Mouse (Mus musculus) neural tube, embryonic 12.5 days (tissue): ENCODE measurements around the gene Olfr156. TPM values are rescaled to one million over a fixed set of nuclear protein-coding genes. Genes with fewer than 3 reads are reported as not detected.
"Not testable (repeated sequence)": the region's sequence is repeated elsewhere in the genome, so short reads cannot be mapped to it uniquely, and the experiment has no call there.

ENCODE experiments used
- ATAC-seq: fragments of 200-750 bp; cut with Nextera tagmentation; 2 replicates; pipeline ENCODE4 v1.8.0; 2017; ENCODE audit warnings: low read depth, mild to moderate bottlenecking, moderate TSS enrichment, moderate library complexity; ENCODE audit not compliant: low FRiP score
- H3K27ac ChIP-seq: fragments of 300-500 bp; sonication (generic); 2 replicates; pipeline ENCODE4 v1.5.1; 2016
- H3K27me3 ChIP-seq: fragments of 300-500 bp; sonication (generic); replicated peaks from 2 replicates; pipeline ENCODE4 v1.6.1; 2016; ENCODE audit warnings: mild to moderate bottlenecking
- H3K36me3 ChIP-seq: fragments of 300-500 bp; sonication (generic); 2 replicates; pipeline ENCODE4 v1.6.1; 2016; ENCODE audit warnings: mild to moderate bottlenecking
- H3K4me1 ChIP-seq: fragments of 300-500 bp; sonication (generic); 2 replicates; pipeline ENCODE4 v1.6.1; 2016
- H3K4me2 ChIP-seq: fragments of 300-500 bp; sonication (generic); replicated peaks from 2 replicates; pipeline ENCODE4 v1.6.1; 2016; ENCODE audit warnings: mild to moderate bottlenecking
- H3K4me3 ChIP-seq: fragments of 300-500 bp; sonication (generic); 2 replicates; pipeline ENCODE4 v1.5.1; 2016
- H3K9ac ChIP-seq: fragments of 300-500 bp; sonication (generic); 2 replicates; pipeline ENCODE4 v1.6.1; 2016; ENCODE audit warnings: mild to moderate bottlenecking
- H3K9me3 ChIP-seq: fragments of 300-500 bp; sonication (generic); 2 replicates; pipeline ENCODE4 v1.6.1; 2016; ENCODE audit warnings: mild to moderate bottlenecking
- WGBS: fragments of 180-500 bp; shearing (Covaris S2); methylation state at CpG from one replicate; pipeline ENCODE4 v1.1.7; 2016; 5-methylcytosine and 5-hydroxymethylcytosine counted together
- polyA plus RNA-seq: library from polyadenylated mRNA; unstranded; fragments of >200 nt; fragmentation: Nextera tagmentation; extraction: Ambion mirVana; gene quantifications from 2 replicates; pipeline ENCODE4 v1.2.1, GENCODE M21; 2016

Olfr156 gene
- polyA plus RNA-seq, 1 experiment from 2014 or later = not detected

DNA sequence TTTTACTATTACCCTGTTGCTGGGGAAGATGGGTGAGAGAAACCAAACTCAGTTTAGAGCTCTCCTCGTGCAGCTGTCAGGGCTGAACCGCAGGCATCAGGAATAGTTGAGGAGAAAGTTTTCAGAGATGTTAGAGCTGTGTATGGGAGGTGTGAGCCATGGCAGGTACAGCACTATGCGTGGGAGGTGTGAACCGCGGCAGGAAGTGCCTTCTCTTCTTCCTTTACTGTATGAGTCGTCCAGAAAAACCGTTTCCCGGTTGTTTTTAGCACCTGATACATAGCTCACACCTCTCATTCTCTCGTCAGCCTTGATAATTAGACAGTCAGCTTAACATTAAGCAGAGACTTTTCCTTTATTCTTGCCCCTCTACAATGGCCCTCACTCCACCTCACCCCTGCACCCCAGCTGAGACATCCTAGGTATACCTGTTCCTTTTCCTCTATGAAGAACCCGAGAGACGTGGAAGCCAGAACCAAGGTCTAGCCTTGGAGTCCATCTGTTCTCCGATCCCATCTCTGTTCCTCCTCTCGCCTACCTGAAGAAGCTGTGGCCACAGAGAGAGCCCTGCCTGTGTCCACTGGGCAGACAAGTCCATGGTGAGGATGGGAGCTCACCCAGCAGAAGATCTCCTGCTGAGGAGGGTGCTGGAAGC is 672 bp downstream of the Olfr156 start:
- Histone ChIP-seq H3K9me3 (no peaks in the 10 kb centered on the region), H3K27me3 (no peaks in the 10 kb centered on the region; the same call in 1 of the 2 replicates), H3K9ac (no peak overlapping the region), H3K4me3 (no peak overlapping the region), H3K4me1 (no peaks in the 10 kb centered on the region), H3K4me2 (no peak overlapping the region), H3K36me3 (no peaks in the 10 kb centered on the region), H3K27ac (no peak overlapping the region)
- WGBS = 86% methylated on average over 13 of the region's 13 CpGs
- no peak for ATAC-seq

DNA sequence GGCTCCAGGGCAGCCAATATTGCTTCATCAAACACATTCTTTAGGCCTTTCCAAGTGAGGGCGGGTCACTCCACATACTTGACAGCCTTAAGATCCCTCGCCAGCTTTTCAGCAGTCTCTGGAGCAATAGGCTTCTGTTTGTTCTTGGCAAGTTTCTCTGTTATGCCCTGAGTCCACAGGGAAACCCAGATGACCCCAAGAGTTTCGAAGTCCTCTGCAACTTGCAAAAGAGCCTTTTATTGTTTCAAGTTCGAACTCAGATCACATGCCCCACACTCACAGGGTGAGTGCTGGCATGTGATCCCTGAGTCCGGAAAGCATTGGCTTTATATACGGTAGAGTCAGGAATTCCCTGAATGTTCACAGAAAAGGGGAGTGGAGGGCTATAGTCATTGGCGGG is 24.8 kb downstream of the Olfr156 start:
- Histone ChIP-seq H3K4me2 (no peak overlapping the region), H3K9me3 (peaks cover 11% of the 10 kb centered on the region; the same call in 1 of the 2 replicates), H3K27ac (no peak overlapping the region), H3K9ac (no peak overlapping the region), H3K36me3 (no peaks in the 10 kb centered on the region), H3K4me3 (no peak overlapping the region), H3K4me1 (no peaks in the 10 kb centered on the region), H3K27me3 (no peaks in the 10 kb centered on the region)
- WGBS = 58% methylated on average over 7 of the region's 7 CpGs
- ATAC-seq = no peak

DNA sequence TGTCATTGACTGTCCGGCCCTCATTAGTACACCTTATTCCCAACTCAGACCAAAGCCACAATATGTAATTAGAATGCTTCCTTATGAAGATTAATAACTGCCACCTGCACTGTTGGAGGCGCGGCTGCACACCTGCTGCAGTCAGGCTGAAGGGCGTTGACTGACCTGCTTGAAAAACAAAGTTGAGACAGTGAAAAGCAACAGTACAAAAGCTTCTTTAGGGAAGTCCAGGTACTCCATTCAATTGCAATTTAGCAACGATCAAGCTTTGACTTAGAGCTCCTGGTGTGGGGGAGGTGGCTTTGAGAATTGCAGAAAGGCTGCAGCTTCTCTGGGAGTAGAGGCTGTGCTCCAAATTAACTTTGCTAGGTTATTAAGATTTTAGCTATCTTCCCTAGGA is 27.9 kb downstream of the Olfr156 start:
- not testable (repeated sequence) for ATAC-seq, H3K4me1 ChIP-seq, H3K4me3 ChIP-seq, H3K4me2 ChIP-seq, H3K9ac ChIP-seq, H3K27me3 ChIP-seq, H3K9me3 ChIP-seq, H3K36me3 ChIP-seq, H3K27ac ChIP-seq
- 86% methylated on average over 5 of the region's 5 CpGs for WGBS

DNA sequence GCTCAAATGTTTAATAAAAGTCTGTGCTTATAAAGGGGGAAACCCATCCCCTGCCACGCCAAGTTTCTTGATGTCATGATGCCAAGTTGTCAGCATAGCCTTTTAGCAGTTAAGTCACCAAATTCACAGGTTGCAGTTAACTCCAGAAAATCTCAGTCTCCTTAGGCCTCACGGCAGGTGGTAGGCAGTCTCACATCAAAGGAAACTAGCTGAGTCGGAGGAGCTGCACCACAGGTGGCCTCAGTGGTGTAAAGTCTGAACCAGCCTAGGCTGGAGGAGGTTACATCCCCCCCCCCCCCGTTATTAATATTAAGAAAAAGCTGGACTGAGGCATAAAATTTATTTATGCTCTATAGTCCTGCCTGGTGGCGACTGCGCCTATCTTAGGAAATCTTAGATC is 28.4 kb downstream of the Olfr156 start:
- Histone ChIP-seq H3K36me3 (no peaks in the 10 kb centered on the region), H3K4me1 (no peaks in the 10 kb centered on the region), H3K9ac (no peak overlapping the region), H3K27ac (no peak overlapping the region), H3K4me2 (no peak overlapping the region), H3K4me3 (no peak overlapping the region), H3K27me3 (no peaks in the 10 kb centered on the region), H3K9me3 (0 out of 2 replicates have a peak, but pooled peaks cover 7% of the 10 kb centered on the region)
- 81% methylated on average over 6 of the region's 6 CpGs for WGBS
- no peak for ATAC-seq

DNA sequence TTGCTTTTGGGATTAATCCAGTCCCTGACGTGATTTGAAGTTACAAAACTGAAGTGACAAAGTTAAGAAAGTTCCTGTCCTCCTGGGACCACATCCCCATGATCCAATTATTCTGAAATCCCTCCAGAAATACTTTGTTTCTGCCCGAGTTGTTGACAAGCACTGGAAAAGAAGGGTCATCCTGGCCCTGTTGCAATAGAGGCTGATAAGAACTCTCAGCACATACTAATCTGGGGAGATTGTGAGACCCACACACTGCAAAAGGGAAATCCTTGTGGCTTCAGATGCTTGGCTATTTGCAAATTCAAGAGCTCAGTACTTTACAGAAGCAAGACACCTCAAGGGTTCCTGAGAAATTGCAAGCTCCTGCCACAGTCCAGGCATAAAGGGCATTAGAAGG is 51.4 kb downstream of the Olfr156 start:
- Histone ChIP-seq H3K4me3 (no peak overlapping the region), H3K9me3 (no peaks in the 10 kb centered on the region), H3K27ac (no peak overlapping the region), H3K4me2 (no peak overlapping the region), H3K36me3 (no peaks in the 10 kb centered on the region), H3K4me1 (no peaks in the 10 kb centered on the region), H3K9ac (no peak overlapping the region), H3K27me3 (no peaks in the 10 kb centered on the region)
- WGBS = 62% methylated on average over 2 of the region's 2 CpGs
- ATAC-seq = no peak

DNA sequence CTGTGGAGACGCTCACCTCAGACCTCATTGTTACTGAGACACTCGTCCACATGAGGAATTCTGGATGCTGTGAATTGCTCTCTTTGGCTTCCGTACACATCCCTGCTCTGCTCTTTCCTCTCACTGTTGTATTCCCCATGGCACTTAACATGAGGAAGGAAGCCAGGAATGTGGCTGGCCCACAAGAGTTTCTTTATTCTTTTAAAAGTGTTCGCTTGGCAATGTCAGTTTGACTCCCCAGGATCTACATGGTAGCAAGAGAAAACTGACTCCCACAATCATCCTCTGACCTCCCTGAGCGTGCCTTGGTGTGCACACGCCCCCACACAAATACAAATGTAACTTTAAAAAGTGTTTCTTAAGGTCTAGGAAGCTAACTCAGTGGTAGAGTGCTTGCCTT is 52.1 kb downstream of the Olfr156 start:
- Histone ChIP-seq H3K4me3 (no peak overlapping the region), H3K27ac (no peak overlapping the region), H3K36me3 (no peaks in the 10 kb centered on the region), H3K4me1 (no peaks in the 10 kb centered on the region), H3K9me3 (no peaks in the 10 kb centered on the region), H3K4me2 (no peak overlapping the region), H3K9ac (no peak overlapping the region), H3K27me3 (no peaks in the 10 kb centered on the region)
- WGBS = 67% methylated on average over 6 of the region's 6 CpGs
- ATAC-seq = no peak

DNA sequence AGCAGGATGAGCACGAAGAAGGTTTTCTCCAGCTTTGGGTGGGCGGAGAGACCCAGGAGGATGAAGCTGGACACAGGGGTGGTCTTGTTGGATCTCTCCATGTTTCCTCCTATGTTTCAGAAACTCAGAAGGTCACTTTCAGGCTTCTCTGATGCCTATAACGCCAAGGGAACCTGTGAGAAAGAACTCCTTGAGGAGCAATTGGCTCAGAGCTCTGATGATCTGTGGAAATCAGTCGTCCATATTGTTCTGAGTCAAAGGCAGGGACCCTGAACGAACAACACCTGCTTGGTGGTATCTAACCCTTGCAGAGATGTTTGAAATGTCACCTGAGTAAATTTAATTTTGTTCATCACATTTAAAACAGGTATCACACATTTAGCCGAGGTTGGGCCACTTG is 52.8 kb downstream of the Olfr156 start, which contains the start of gene Olfr159:
TSS of gene Olfr159 (minus strand) at position 101 of the 400 bp plus-strand sequence.
- Histone ChIP-seq H3K9ac (no peak within 1 kb of the TSS), H3K4me3 (no peak within 1 kb of the TSS), H3K9me3 (no peaks in the 10 kb centered on the region), H3K27me3 (no peaks in the 10 kb centered on the region), H3K36me3 (no peaks in the 10 kb centered on the region), H3K4me1 (no peaks in the 10 kb centered on the region), H3K27ac (no peak within 1 kb of the TSS), H3K4me2 (no peak within 1 kb of the TSS)
- ATAC-seq = no peak
- 89% methylated on average over 6 of the region's 6 CpGs for WGBS

Other genes starting within 250 kb of the Olfr156 start
- gene Rgp1, start 245.2 kb downstream of the Olfr156 start, polyA plus RNA-seq = 29.5 and 36.3 TPM in 2 replicates
- gene Gba2, start 245.0 kb downstream of the Olfr156 start, polyA plus RNA-seq = 50.4 and 55.4 TPM in 2 replicates
- gene Msmp, start 239.4 kb downstream of the Olfr156 start, polyA plus RNA-seq = 1.3 and 2.8 TPM in 2 replicates
- 45.4 and 60.1 TPM in 2 replicates for gene Npr2, start 192.0 kb downstream of the Olfr156 start, polyA plus RNA-seq
- 2.7 and 3.0 TPM in 2 replicates for gene Spag8, start 170.3 kb downstream of the Olfr156 start, polyA plus RNA-seq
- gene Hint2, start 167.4 kb downstream of the Olfr156 start, polyA plus RNA-seq = 71.0 and 74.6 TPM in 2 replicates
- 11.8 and 14.2 TPM in 2 replicates for gene Tmem8b, start 154.9 kb downstream of the Olfr156 start, polyA plus RNA-seq
- gene Fam221b, start 154.8 kb downstream of the Olfr156 start, polyA plus RNA-seq = 3.2 and 3.3 TPM in 2 replicates
- not detected in 2 replicates for gene Olfr70, start 123.1 kb downstream of the Olfr156 start, polyA plus RNA-seq
- not detected in 2 replicates for gene Olfr71, start 113.6 kb downstream of the Olfr156 start, polyA plus RNA-seq
- gene Hrct1, start 96.7 kb downstream of the Olfr156 start, polyA plus RNA-seq = 0.22 TPM in 1 of 2 replicates, not detected in the other
- not detected in 2 replicates for gene Spaar, start 93.9 kb downstream of the Olfr156 start, polyA plus RNA-seq
- gene Olfr159, start 52.9 kb downstream of the Olfr156 start, polyA plus RNA-seq = not detected in 2 replicates
- gene Olfr157, start 16.3 kb upstream of the Olfr156 start, polyA plus RNA-seq = not detected in 2 replicates
- not detected in 2 replicates for gene Olfr155, start 27.7 kb upstream of the Olfr156 start, polyA plus RNA-seq
- 13.6 and 15.1 TPM in 2 replicates for gene Reck, start 51.6 kb upstream of the Olfr156 start, polyA plus RNA-seq
- 91.0 and 95.7 TPM in 2 replicates for gene Glipr2, start 133.5 kb upstream of the Olfr156 start, polyA plus RNA-seq
- gene Ccin, start 159.6 kb upstream of the Olfr156 start, polyA plus RNA-seq = not detected in 2 replicates
- 277 and 293 TPM in 2 replicates for gene Clta, start 180.6 kb upstream of the Olfr156 start, polyA plus RNA-seq